9 mouse cellular contexts compared by ENCODE assay signal in the genomic region with DNA sequence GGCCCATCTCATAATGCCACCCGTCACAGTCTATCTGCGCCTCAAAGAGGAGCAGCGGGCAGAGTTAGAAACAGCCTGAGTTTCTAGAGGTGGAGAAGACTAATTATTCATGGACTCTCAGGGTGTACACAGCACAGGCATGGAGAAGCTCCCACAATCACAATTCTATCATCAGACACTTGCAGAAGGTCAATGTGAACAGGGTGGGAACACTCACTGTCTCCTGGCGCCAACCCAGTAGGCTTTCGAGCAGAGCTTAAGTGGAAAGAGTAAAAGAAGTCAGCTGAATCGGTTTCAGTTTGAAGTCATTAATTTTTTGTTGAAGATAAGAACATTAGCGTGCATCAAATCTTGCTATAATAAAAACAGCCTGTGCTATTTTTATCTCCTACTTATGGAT. TPM values are rescaled to one million over a fixed set of nuclear protein-coding genes. Genes with fewer than 3 reads are reported as not detected.
DNase-seq lines count a peak whose midpoint lies in the region.
"Had no signal": no experiment of that assay in that cellular context is flagged by ENCODE, and none has a peak within 500 bp of the region (broad histone marks: within the 10 kb centered on the region; RNA-seq: fewer than 3 reads in every experiment).

No protein-coding gene starts in this region.

- peak; percentile 29 for DNase-seq in gastrocnemius, adult 18-20 months (ENCODE audit: low spot score)
- DNase-seq in gastrocnemius, adult 8-10 months (ENCODE audit: low spot score in 2 of 2): no peak
- DNase-seq in ovary, adult 18-20 months (ENCODE audit: low spot score): peak; percentile 43
- no peak for DNase-seq in ovary, postnatal 10 days (ENCODE audit: low spot score)
- peak; percentile 53 to 69 for DNase-seq in lung, adult 18-20 months
- DNase-seq in testis, postnatal 14 days (ENCODE audit: low spot score): peak; percentile 45
- no peak for DNase-seq in left cerebral cortex, adult 9 months (ENCODE audit: low spot score in 2 of 2)
- DNase-seq in cerebellum, adult 8-10 months: no peak
- DNase-seq: cerebellum, adult 9-10 months had no signal

RNA-seq across cellular contexts. Expression of gene Gm49361, which starts 37.3 kb away (rescaled TPM):
- total RNA-seq in gastrocnemius, adult 18-20 months (2021): under 1 TPM; 0.96 to 1.00 TPM
- 1 to 10 TPM in 1 of 4 experiments, under 1 TPM in 1, not detected in 2; 0.70 to 1.4 TPM for total RNA-seq in gastrocnemius, adult 8-10 months (2022)

RNA-seq across cellular contexts. Expression of gene Xpo4, which starts 43.4 kb away (rescaled TPM):
- 10 to 100 TPM; 10.1 to 10.9 TPM for total RNA-seq in gastrocnemius, adult 18-20 months (2021)
- 10 to 100 TPM; 10.0 to 11.7 (median 10.7) TPM for total RNA-seq in gastrocnemius, adult 8-10 months (2022)

RNA-seq across cellular contexts. Expression of gene Lats2, which starts 49.6 kb away (rescaled TPM):
- 10 to 100 TPM; 18.4 to 18.9 TPM for total RNA-seq in gastrocnemius, adult 18-20 months (2021)
- 10 to 100 TPM; 15.7 to 23.4 (median 16.7) TPM for total RNA-seq in gastrocnemius, adult 8-10 months (2022)

Comparison
In these comparisons a context has a peak if more than half of its experiments do, and no peak if none do; other contexts are left out.
1. DNase-seq: peak in gastrocnemius, adult 18-20 months (single experiment), ovary, adult 18-20 months (single experiment), lung, adult 18-20 months (2 of 2) and testis, postnatal 14 days (single experiment); none in gastrocnemius, adult 8-10 months (0 of 2), ovary, postnatal 10 days (single experiment), left cerebral cortex, adult 9 months (0 of 2) and cerebellum, adult 8-10 months (single experiment).